Mouse (Mus musculus) limb, embryonic 14.5 days (tissue): Measurements from ENCODE around the gene Prkcz. TPM values are rescaled to one million over a fixed set of nuclear protein-coding genes. Genes with fewer than 3 reads are reported as not detected.
"Not testable (repeated sequence)": the region's sequence is repeated elsewhere in the genome, so short reads cannot be mapped to it uniquely, and the experiment has no call there.

Experiments
- ATAC-seq: fragments of 200-750 bp; cut with Nextera tagmentation; 2 replicates; pipeline ENCODE4 v1.8.0; 2017; ENCODE audit warnings: low read depth, moderate number of reproducible peaks, moderate TSS enrichment; ENCODE audit not compliant: low FRiP score
- DNase-seq: peaks from one replicate; pipeline ENCODE4 v3.0.0-alpha.2; 2015; ENCODE audit warnings: low spot score
- H3K27ac ChIP-seq: fragments of 300-500 bp; sonication (generic); replicated peaks from 2 replicates; pipeline ENCODE4 v1.5.1; 2014; ENCODE audit warnings: low read depth, mild to moderate bottlenecking, low read length, moderate library complexity, mixed read lengths
- H3K27me3 ChIP-seq: fragments of 300-500 bp; sonication (generic); 2 replicates; pipeline ENCODE4 v1.6.1; 2014; ENCODE audit warnings: low read length, mixed read lengths; ENCODE audit not compliant: control insufficient read depth, insufficient read depth
- H3K36me3 ChIP-seq: fragments of 300-500 bp; sonication (generic); 2 replicates; pipeline ENCODE4 v1.6.1; 2014; ENCODE audit warnings: mild to moderate bottlenecking, low read length, moderate library complexity, mixed read lengths; ENCODE audit not compliant: control insufficient read depth, insufficient read depth
- H3K4me1 ChIP-seq: fragments of 300-500 bp; sonication (generic); 2 replicates; pipeline ENCODE4 v1.6.1; 2014; ENCODE audit warnings: antibody characterized with exemption, low read length, mixed read lengths; ENCODE audit not compliant: control insufficient read depth, insufficient read depth
- H3K4me2 ChIP-seq: fragments of 300-500 bp; sonication (generic); replicated peaks from 2 replicates; pipeline ENCODE4 v1.6.1; 2014; ENCODE audit warnings: low read depth, mild to moderate bottlenecking, low read length, moderate library complexity; ENCODE audit not compliant: severe bottlenecking
- H3K4me3 ChIP-seq: fragments of 300-500 bp; sonication (generic); replicated peaks from 2 replicates; pipeline ENCODE4 v1.5.1; 2014; ENCODE audit warnings: low read length
- H3K9ac ChIP-seq: fragments of 300-500 bp; sonication (generic); 2 replicates; pipeline ENCODE4 v1.6.1; 2014; ENCODE audit warnings: mild to moderate bottlenecking, low read depth, low read length, moderate library complexity; ENCODE audit not compliant: severe bottlenecking
- H3K9me3 ChIP-seq: fragments of 300-500 bp; sonication (generic); 2 replicates; pipeline ENCODE4 v1.6.1; 2016; ENCODE audit warnings: low read length; ENCODE audit not compliant: control insufficient read depth
- POLR2A ChIP-seq: fragments of 200-500 bp; IDR thresholded peaks from 2 replicates; pipeline ENCODE4 v1.8.0; 2012; ENCODE audit warnings: inconsistent platforms, mild to moderate bottlenecking, moderate library complexity, borderline replicate concordance; ENCODE audit not compliant: insufficient read depth, insufficient read length; ENCODE audit errors: extremely low read depth
- WGBS: fragments of 180-500 bp; shearing (Covaris S2); extraction: QIAGEN DNeasy Blood & Tissue Kit; methylation state at CpG from one replicate; pipeline ENCODE4 v1.1.7; 2014; 5-methylcytosine and 5-hydroxymethylcytosine counted together
- polyA plus RNA-seq, 2 experiments: library from polyadenylated mRNA; depleted of rRNA in 1 of 2; stranded (reverse) in 1 of 2; unstranded in 1 of 2; fragments of >200 nt; fragmentation: Nextera tagmentation in 1 of 2; extraction: Ambion mirVana in 1 of 2; gene quantifications; 2 replicates each; pipeline versions ENCODE4 v1.2.1 to v1.2.3; 2012 to 2014

The Prkcz gene
- polyA plus RNA-seq, 2 experiments, result 7.1 to 7.4 TPM

GRCm38 (mm10) chr4:155343415-155344298, 17.5 kb downstream of the Prkcz start:
- H3K9ac ChIP-seq, result no peak overlapping the region
- peaks cover 10% of the 10 kb centered on the region; the same call in 1 of the 2 replicates for H3K4me1 ChIP-seq
- no peaks in the 10 kb centered on the region for H3K9me3 ChIP-seq
- TF ChIP-seq POLR2A, result no peak
- H3K4me3 ChIP-seq, result no peak overlapping the region
- WGBS, result 79% methylated on average over 14 of the region's 14 CpGs
- H3K36me3 ChIP-seq, result no peaks in the 10 kb centered on the region
- ATAC-seq (no peak), DNase-seq (no peak)
- H3K4me2 ChIP-seq, result no peak overlapping the region
- H3K27me3 ChIP-seq, result peaks cover 13% of the 10 kb centered on the region
- no peak overlapping the region for H3K27ac ChIP-seq

GRCm38 (mm10) chr4:155336284-155337050, 24.7 kb downstream of the Prkcz start:
- Histone ChIP-seq H3K4me3 (no peak overlapping the region), H3K4me2 (no peak overlapping the region), H3K9me3 (no peaks in the 10 kb centered on the region), H3K9ac (no peak overlapping the region), H3K4me1 (no peaks in the 10 kb centered on the region), H3K27ac (no peak overlapping the region), H3K36me3 (no peaks in the 10 kb centered on the region), H3K27me3 (no peaks in the 10 kb centered on the region)
- DNase-seq (no peak), ATAC-seq (no peak)
- WGBS, result 87% methylated on average over 12 of the region's 12 CpGs
- no peak for TF ChIP-seq POLR2A

- Histone ChIP-seq H3K27me3 (no peaks in the 10 kb centered on the region), H3K4me2 (no peak overlapping the region), H3K9ac (no peak overlapping the region), H3K27ac (no peak overlapping the region), H3K4me1 (no peaks in the 10 kb centered on the region), H3K9me3 (no peaks in the 10 kb centered on the region), H3K4me3 (no peak overlapping the region), H3K36me3 (no peaks in the 10 kb centered on the region)
- no peak for DNase-seq
- WGBS, result 70% methylated on average over 7 of the region's 7 CpGs
- no peak for ATAC-seq
- no peak for TF ChIP-seq POLR2A
These were observed 28.9 kb downstream of the Prkcz start for GRCm38 (mm10) chr4:155332253-155332652.

- not testable (repeated sequence) for H3K27ac ChIP-seq, H3K36me3 ChIP-seq, DNase-seq, H3K4me2 ChIP-seq, H3K9me3 ChIP-seq, ATAC-seq, H3K27me3 ChIP-seq, H3K9ac ChIP-seq, H3K4me1 ChIP-seq, H3K4me3 ChIP-seq
- 89% methylated on average over 11 of the region's 11 CpGs for WGBS
These were observed 32.8 kb downstream of the Prkcz start for GRCm38 (mm10) chr4:155328385-155328784.

GRCm38 (mm10) chr4:155325773-155326172, 35.4 kb downstream of the Prkcz start:
- Histone ChIP-seq H3K27ac (no peak overlapping the region), H3K4me3 (no peak overlapping the region), H3K4me2 (no peak overlapping the region), H3K9ac (no peak overlapping the region), H3K9me3 (no peaks in the 10 kb centered on the region), H3K4me1 (no peaks in the 10 kb centered on the region; the same call in 1 of the 2 replicates), H3K27me3 (no peaks in the 10 kb centered on the region), H3K36me3 (no peaks in the 10 kb centered on the region)
- DNase-seq (no peak), ATAC-seq (no peak)
- 52% methylated on average over 5 of the region's 5 CpGs for WGBS
- TF ChIP-seq POLR2A, result no peak
